Mouse (Mus musculus) MN1 (cell line): ENCODE data around the gene Panx1.

ENCODE experiments used
- DNase-seq: peaks from one replicate; pipeline ENCODE4 v3.0.0-alpha.2; 2016; ENCODE audit warnings: low spot score

The Panx1 gene

GRCm38 (mm10) chr9:15023049-15023448, 22.2 kb downstream of the Panx1 start:
- DNase-seq: no peak

- no peak for DNase-seq
Measured at GRCm38 (mm10) chr9:15021156-15021555, 24.1 kb downstream of the Panx1 start.

DNA sequence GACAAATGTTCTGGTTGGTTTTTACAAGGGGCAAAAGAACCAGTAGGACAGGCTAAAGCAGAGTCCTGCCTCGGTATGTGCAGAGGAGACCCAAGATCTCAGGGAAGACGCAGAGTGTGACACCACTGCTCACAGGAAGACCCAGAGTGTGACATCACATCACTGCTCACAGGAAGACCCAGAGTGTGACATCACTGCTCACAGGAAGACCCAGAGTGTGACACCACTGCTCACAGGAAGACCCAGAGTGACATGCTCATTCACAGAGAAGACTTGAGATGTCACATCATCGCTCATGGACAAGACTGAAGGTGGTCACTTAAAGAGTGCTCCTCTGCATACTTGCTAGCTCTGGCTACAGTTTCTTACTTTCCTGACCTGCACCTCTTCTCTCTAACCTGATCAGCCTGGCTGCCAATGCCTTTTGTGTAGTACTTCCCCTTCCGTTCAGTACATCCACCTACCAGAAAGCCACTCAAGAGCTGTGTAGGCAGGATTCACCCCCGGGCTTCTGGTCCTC, 24.7 kb downstream of the Panx1 start:
- no peak for DNase-seq

- DNase-seq: no peak
Measured at GRCm38 (mm10) chr9:15018756-15019131, 26.5 kb downstream of the Panx1 start.

- DNase-seq: no peak
Measured at GRCm38 (mm10) chr9:15017791-15018755, 27.2 kb downstream of the Panx1 start.

DNA sequence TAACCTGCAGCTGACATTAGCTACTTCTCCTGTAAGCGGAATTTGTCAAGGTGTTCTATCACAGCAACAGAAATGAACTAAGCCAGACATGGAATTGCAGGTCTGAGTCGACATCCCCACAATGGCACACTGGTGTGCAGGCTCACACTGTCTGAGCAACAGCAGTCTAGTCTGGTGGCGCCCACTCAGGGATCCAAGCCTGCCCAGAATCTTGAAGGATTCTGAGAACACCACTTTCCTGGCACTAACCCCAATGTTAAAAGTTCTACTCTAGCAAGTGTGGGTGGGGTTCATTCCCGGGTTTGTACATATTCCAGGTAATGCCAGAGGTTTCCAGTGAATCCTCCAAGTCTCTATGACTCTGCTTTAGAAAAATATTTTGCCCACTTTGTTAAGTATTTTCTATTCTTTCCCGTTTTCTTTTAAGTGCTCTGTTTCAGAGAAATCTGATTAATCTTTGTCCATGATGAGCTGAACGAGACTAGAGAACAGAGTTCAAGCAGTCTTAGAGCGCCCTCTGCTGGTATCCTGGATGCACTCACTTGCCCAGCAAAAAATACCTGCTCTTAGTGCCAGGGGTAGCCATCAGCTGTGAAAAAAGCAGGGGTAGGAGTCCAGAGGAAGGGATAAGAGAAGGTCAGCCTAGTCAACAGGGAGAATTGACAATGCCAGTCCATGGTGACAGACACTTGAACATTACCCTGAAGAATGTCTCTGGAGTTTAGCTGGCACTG, 29.9 kb downstream of the Panx1 start:
- DNase-seq: peak; percentile 52

GRCm38 (mm10) chr9:15007566-15007965, 37.7 kb downstream of the Panx1 start:
- no peak for DNase-seq

- no peak for DNase-seq
Measured at GRCm38 (mm10) chr9:15004298-15004685, 41.0 kb downstream of the Panx1 start.

DNA sequence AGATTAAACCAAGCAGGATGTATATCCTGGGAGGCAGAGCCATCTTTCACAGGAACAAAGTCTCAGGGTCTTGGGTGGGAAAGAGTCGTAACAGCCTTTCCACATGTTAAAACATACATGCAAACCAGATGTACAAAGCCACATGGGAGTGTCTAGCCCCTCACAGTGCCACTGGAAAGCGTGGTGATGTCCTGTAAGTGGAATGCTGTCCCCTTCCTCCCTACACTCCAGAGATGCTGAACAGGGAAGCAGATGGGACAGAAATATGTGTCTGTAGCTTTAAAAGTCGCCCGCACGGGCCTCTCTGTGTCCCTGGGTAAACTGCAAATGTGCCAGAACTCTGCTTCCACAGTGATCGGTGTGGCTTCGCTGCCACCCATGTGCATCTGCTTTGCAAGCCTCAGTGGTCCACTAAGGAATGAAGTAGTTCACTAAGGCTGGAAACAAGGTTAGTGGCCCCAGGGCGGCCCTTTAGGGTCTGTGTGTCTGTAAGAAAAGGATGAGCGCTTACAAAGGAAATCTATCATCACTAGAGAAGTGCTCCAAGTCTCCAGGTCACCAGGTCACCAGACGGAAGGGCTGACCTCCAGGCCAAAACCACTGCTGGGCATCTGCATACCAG, 41.5 kb downstream of the Panx1 start:
- DNase-seq: no peak

DNA sequence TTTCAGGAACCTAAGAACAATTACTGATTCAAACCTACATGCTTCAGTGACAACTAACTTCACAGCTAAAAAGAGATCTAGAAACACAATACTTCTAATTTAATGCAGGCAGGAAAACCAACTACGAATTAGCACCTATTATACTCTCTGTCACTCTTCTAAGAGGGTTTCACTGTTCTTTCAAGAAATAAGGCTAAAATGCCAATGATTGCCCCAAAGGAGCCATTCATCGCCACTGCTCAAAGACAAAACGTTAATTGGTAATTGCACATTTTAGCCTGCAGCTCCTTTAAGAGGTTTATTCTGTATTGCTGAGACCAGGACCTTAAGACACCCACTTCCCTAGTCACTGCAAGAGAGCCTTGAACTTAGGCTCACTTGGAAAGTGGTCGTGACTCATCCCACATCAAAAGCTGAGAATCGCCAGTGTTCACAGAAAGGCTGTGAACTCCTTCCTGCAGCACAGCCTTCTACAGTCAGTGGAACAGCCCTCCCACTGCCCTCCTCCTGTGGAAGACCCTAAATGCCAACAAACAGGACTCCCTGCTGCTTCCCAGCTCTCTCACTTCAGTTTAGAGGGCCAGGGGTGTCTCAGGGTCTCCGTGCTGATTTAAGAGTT, 42.2 kb downstream of the Panx1 start:
- no peak for DNase-seq

GRCm38 (mm10) chr9:14998790-14999189, 46.5 kb downstream of the Panx1 start:
- DNase-seq: no peak

DNA sequence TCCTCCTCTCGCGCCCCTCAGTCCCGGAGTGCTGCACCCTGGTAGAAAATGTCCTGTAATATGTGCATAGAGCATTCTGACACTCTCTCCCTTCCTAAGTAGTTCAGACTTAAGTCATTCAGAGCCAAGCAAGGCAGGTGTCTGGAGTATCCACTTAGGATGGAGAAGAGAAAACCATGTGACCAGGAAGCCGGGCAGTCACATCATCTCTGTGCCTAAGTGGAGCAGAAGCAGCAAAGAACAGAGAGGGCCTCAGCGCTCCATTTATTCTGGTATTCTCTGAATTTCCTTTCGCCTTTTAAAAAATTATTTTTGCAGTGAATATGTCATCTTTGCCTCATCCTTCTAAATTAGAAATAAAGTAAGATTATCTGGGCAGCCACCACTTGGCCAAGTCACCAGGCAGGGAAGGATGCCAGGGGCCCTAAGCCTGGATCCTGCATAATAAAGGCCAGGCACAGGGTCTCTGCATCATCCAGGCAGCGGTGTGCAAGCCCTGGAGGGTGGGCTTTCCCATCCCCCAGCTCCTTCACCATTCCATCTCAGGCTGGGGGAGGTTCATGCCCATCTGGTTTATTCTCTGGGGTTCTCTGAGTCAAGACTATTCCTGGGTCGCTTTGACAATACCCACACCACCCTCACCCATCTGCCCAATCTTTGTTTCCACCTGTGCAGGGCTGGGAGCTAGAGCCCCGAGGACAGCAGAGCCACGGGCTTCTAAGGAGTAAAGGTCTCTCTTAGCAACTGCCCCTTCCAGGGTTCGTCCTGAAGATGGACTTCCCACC, 47.8 kb downstream of the Panx1 start:
- DNase-seq: no peak

- DNase-seq: no peak
Measured at GRCm38 (mm10) chr9:14995525-14995924, 49.8 kb downstream of the Panx1 start.

GRCm38 (mm10) chr9:14988606-14989293, 56.5 kb downstream of the Panx1 start:
- no peak for DNase-seq

DNA sequence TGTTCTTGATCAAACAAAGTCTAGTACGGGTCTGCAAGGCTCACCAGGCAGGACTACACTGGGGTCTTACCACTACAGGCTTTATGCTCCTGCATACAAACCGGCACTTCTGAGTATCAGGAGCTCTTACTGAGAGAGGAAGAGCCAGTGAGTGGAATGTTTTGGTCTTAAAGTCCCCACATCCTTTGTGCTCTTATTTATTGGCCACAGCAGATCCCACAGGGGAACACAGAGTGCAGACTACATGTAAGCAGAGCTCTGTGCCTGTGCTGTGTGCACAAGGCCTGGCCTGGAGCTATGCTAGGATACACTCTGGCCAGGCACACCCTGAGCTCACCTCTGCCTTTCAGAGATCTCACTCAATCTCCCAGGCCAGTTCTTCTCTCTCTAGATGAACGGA, 62.1 kb downstream of the Panx1 start:
- DNase-seq: no peak

DNA sequence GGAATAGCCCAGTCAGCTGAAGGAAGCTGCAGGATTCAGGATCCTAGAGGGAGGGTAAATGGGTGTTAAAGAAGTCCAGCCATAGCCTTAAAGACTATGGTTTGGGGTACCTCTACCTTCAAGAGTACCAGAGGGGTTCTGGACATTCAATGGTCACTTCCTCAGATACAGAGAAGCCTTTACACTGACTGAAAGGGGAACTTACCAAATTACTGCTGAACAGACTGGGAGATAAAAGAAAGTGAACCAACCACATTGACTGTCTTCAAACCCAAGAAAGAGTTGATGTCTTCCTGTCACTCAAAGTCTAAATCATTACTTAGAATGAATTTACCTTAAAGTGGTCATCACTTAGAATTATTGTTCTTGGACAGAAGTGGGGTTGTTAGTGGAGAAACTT, 62.6 kb downstream of the Panx1 start:
- no peak for DNase-seq

DNA sequence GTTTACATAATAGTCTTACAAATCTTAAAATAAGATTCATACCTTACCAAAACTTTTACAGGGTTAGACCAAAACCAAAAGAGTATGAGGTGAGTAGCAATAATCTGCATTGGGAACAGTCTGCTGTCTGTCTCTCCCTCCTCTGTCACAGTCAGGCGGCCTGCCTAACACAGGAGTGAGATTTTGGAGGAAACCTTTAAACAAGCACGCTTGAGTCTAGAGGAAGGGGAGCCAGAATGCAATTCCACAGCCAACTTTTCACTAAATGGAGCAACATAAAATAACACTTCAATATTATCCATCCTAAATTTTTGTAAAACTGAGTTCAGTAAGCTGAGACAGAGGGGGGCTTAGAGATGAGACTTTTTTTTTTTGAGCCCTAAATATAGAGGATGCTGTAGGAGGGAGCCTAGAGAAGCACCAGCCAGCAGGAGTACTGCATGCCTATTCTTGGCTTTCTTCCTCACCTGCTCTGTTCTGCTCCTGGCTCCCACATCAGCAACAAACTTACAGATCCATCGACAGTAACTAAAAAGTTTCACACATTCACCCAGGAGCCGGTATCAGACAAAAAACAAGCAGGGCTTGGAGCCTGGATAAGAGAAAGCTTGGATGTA, 63.6 kb downstream of the Panx1 start:
- DNase-seq: no peak

DNA sequence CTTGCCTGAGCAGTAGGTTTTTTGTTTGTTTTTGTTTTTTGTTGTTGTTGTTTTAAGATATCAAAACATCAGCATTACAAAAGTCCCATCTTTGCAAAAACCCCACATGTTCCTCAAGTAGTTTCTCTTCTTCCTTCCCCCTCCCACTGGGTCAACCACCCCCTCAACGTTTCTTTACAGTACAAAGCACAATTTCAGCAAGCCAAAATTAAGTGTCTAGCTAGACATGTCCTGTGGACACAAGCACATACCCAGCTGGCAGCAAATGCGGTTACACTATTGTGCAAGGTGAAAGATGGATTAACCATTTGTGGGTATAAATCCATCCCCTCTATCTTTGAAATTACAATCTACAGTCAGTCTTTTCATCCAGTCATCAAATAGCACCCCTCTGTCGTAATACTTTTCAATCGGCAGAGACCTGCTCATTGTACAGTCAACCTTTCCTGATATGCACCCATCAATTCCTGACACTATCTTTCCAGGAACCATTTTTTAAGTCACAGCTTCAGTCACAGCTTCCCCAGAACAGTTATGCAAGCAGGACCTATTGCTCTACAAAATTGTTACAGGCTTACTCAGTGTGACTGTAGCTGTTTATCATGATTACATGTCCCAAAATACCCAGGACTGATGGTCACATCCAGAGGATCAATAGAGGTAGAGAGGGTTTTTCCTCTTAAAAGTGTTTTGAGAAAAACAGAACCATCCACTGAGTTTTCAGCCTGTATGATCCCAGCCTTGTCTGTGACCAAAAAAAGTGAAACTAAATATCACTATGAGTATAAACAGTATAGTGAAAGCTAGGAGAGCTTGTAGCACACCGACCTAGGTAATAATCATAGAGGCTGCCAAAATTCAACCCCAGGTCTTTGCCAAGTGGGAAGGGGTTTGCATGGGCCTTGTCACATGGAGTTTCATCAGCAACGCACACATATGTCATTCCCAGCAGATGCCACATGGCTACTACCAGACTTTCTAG, 70.7 kb downstream of the Panx1 start:
- no peak for DNase-seq

DNA sequence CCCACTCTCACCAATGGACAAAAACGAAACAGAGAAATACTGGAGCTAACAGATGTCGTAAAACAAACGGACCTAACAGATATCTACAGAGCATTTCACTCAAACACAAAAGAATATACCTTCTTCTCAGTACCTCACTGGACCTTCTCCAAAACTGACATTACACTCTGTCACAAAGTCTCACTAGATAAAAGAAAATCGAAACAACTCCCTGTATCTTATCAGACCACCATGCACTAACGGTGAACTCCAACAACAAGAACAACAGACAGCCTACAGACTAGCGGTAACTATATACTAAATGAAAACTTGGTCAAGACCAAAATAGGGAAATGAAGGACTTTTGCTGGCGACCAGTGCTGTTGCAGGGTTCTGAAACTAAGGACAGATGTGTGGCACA, 71.5 kb downstream of the Panx1 start:
- no peak for DNase-seq
